Mouse (Mus musculus) retina, embryonic 14.5 days (tissue): Measurements from ENCODE around the gene P3h2.

ENCODE experiments used
- DNase-seq: peaks from one replicate; pipeline ENCODE4 v3.0.0-alpha.2; 2015; ENCODE audit warnings: low spot score

The P3h2 gene

GRCm38 (mm10) chr16:26070376-26070775, 35.2 kb downstream of the P3h2 start:
- no peak for DNase-seq

- no peak for DNase-seq
Measured at GRCm38 (mm10) chr16:26065060-26065459, 40.5 kb downstream of the P3h2 start.

GRCm38 (mm10) chr16:26060239-26061085, 45.1 kb downstream of the P3h2 start:
- DNase-seq = no peak

DNA sequence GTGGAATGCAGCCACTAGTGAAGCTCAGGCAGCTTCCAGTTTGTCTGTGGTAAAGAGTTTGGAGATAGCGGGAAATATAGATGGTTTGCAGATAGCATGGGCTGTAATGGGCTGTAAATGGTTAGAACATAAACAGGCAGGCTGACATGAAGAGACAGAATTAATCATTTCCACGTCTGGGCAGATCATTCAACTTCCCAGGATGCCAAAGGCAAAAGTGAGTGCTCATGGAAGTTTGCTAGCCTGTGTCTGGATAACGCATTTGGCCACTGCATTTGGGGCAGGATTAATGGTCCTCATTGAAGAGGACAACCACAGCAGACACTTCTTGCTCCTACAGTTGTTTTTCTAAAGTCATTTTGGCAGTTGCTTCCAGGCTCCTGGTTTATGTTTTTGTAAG, 52.0 kb downstream of the P3h2 start:
- DNase-seq = no peak

GRCm38 (mm10) chr16:26049393-26050087, 56.0 kb downstream of the P3h2 start:
- DNase-seq = no peak

- DNase-seq = no peak
Measured at GRCm38 (mm10) chr16:26047870-26048269, 57.7 kb downstream of the P3h2 start.

GRCm38 (mm10) chr16:26047396-26047795, 58.2 kb downstream of the P3h2 start:
- DNase-seq = no peak

DNA sequence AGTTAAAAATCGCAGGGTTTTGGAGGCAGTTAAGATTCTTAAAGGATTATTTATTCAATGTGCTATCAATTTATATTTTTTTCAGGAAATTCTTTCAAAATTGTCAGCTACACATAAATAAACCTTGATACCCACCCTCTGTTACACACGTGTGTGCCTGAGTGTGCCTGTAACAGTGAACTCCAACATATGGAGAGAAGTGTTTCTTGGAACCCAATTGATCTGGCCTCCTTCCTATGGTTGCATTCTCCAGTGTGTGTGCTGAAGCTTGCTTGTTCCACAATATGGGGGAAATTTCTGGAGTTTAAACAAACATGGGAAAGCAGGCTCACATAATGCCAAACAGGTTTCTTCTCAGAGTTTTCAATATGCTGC, 63.7 kb downstream of the P3h2 start:
- DNase-seq = no peak

DNA sequence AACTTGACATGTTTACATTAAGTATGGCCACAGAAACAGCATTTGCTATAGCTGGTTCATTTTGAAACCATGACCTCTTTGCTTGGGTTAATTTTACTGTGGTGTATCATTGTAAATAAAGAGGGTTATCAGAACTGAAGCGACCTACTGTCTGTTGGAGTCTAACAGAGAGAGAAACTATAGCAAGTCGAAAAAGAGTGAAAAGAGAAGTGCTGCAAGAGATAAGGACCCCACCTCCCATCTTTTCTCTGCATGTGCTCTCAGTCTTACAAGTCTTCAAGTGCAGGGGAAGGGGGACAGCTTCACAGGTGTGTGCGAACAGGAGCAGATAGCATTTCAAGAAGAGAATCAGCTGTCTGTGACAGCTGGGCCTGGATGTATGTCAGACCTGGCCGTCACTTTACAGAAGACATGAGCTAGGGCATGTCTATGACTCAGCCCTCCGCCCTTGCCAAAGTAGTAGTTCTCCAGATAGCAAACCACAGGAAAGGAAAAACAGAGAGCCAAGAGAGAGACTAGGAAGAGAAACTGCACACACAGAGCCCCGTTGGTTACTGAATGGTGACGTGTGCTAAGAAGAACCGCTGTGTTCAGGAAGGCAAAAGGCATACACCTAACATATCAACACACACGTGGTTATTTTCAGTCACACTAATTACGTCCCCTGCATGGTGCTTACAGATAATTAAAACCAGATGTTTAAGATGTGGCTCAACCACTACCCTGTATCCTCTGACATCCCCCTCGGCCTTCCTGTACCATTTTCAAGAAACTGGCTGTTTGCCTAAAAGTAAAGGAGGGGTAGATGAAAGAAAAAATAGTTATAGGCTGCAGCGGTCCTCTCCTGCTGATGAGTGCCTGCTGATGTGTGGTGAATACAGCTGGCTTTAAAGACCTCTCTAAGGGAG, 64.3 kb downstream of the P3h2 start:
- no peak for DNase-seq

DNA sequence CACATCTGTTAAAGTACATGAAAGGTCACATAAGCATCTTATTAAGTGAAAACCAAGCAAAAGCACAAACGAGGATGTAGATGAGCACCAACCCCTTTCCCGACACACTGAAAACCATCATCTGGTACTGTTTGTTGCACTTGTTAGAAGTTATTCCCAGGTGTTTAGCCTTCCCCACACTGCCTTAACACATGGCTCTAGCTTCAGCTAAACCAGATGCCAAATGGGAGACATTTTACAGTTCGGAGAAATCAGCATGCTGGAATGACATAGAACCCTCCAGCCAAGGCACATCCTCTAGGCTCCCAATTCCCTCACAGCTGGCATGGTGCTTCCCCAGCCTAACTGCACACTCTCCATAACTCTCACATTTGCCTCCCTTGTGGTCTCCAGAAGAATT, 66.3 kb downstream of the P3h2 start:
- no peak for DNase-seq

- no peak for DNase-seq
Measured at GRCm38 (mm10) chr16:26035525-26035924, 70.1 kb downstream of the P3h2 start.

- DNase-seq = no peak
Measured at GRCm38 (mm10) chr16:26035079-26035478, 70.5 kb downstream of the P3h2 start.

DNA sequence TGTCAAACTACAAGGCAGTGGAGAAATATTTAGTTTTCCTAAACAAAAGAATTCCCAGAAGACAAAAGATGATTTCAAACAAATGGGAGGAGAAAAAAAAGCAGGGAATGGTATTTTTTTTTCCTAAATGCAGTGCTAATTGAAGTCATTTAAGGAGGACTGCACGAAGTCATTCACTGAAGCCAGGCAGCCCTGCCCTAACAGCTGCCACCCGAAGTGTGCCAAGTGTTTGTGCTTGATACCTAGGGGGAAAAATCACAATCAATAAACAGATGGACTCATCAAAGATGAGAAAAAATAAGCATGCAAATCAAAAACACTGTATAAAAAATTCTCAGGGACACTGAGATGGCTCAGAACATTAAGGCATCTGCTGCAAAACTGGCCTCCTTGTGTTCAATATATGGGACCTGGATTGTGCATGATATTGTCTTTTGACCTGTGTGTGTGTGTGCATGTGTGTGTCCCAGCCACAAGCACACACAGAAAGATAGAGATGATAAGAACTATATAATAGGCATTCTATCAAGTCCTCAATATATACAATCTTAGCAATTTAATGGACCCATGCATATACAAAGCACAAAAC, 76.1 kb downstream of the P3h2 start:
- DNase-seq = no peak

- no peak for DNase-seq
Measured at GRCm38 (mm10) chr16:26026416-26026815, 79.2 kb downstream of the P3h2 start.

DNA sequence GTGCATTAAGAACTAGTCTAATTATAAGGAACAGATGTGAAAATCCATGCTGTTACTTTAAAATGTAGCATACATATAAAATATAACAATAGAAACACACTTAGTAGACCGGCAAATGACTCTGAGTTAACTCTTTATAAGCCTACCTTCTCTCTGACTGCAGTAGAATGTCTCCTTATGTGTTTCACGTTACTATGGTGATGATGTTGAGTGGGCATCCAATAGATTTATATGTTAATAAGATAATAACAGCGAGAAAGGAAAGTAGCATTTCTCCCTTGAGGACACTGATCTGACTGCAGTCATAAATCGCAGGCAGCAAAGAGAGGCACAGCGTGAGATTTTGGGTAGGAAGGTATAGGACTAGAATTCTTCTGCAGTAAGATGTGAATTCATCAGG, 81.0 kb downstream of the P3h2 start:
- DNase-seq = no peak

GRCm38 (mm10) chr16:26023352-26023751, 82.2 kb downstream of the P3h2 start:
- DNase-seq = no peak

GRCm38 (mm10) chr16:26021759-26022158, 83.8 kb downstream of the P3h2 start:
- DNase-seq = no peak

- DNase-seq = no peak
Measured at GRCm38 (mm10) chr16:26005811-26006210, 99.8 kb downstream of the P3h2 start.

DNA sequence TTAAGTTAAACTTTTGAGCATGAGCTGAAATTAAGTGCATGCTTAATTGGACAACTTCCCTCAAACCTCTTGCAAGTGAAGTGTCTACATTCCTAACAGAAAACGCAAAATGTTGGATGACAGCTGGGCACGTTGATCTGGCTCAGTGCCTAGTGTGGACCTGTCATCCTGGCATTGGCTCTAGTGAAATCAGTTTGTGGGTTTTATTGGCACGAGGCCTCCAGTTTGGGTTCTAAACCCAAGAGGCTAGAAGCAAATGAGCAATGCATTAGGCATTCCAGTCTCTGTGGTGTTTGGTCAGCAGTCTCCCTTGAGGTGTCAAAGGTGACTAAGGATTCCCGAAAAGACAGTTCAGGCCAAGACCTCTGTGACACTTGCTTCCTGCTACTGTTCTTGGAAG, 102.3 kb downstream of the P3h2 start:
- no peak for DNase-seq

- no peak for DNase-seq
Measured at GRCm38 (mm10) chr16:26002848-26003247, 102.7 kb downstream of the P3h2 start.

DNA sequence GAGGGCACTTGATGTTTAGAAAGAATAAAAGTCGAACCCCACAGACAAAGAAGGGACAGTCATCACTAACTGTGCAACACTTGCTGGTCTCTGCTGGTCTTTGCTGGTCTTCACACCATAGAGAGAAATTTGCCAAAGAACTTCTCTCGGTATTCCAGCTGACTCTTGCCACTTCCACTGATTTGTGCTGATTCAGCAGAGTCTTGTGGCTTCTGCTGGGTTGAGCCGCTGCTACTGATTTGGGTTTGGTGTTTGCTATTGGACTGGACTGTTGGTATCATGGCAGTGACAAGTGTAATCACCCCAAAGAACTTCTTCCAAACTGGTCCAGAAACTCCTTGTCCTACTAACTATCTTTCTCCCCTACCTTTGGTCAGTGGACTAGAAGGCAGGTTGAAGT, 111.0 kb downstream of the P3h2 start:
- no peak for DNase-seq

GRCm38 (mm10) chr16:25987221-25987620, 118.4 kb downstream of the P3h2 start:
- DNase-seq = no peak
